Mouse (Mus musculus) lung, adult 2 months (tissue): ENCODE data around the gene Sycp3. TPM values are rescaled to one million over a fixed set of nuclear protein-coding genes. Genes with fewer than 3 reads are reported as not detected.
"Not testable (repeated sequence)": the region's sequence is repeated elsewhere in the genome, so short reads cannot be mapped to it uniquely, and the experiment has no call there.

ENCODE experiments used
- DNase-seq: peaks from one replicate; pipeline ENCODE4 v3.0.0; 2022
- H3K4me1 ChIP-seq: fragments of 200-500 bp; 2 replicates; pipeline ENCODE4 v1.6.1; 2011; ENCODE audit warnings: low read length; ENCODE audit not compliant: control insufficient read depth, insufficient read depth
- H3K4me3 ChIP-seq: fragments of 200-500 bp; replicated peaks from 2 replicates; pipeline ENCODE3; 2011; ENCODE audit warnings: low read depth, mild to moderate bottlenecking, control low read depth, low read length; ENCODE audit errors: extremely low read depth
- CTCF ChIP-seq: fragments of 200-500 bp; IDR thresholded peaks from 2 replicates; pipeline ENCODE4 v1.5.1; 2011; ENCODE audit warnings: mild to moderate bottlenecking, low read length, control low read depth; ENCODE audit not compliant: insufficient read depth
- POLR2A ChIP-seq: fragments of 200-500 bp; IDR thresholded peaks from 2 replicates; pipeline ENCODE4 v1.6.1; 2011; ENCODE audit warnings: low read depth, mild to moderate bottlenecking, control low read depth, low read length, borderline replicate concordance; ENCODE audit errors: extremely low read depth
- WGBS: fragments of 180-500 bp; shearing (Covaris S2); methylation state at CpG from one replicate; pipeline ENCODE4 v1.1.7; 2018; 5-methylcytosine and 5-hydroxymethylcytosine counted together
- polyA plus RNA-seq: library from polyadenylated mRNA; depleted of rRNA; stranded (reverse); fragments of >200 nt; gene quantifications from 2 replicates; pipeline ENCODE4 v1.2.3, GENCODE M21; 2012

Sycp3 gene
- polyA plus RNA-seq, 1 experiment: not detected

- WGBS: 70% methylated on average over 6 of the region's 6 CpGs
- H3K4me1 ChIP-seq: no peaks in the 10 kb centered on the region
- no peak overlapping the region for H3K4me3 ChIP-seq
- DNase-seq: no peak
- TF ChIP-seq POLR2A (no peak), CTCF (no peak)
These were observed 7.4 kb upstream of the Sycp3 start for GRCm38 (mm10) chr10:88451990-88452389.

- TF ChIP-seq CTCF (no peak), POLR2A (no peak)
- WGBS: 35% methylated on average over 6 of the region's 6 CpGs
- no peaks in the 10 kb centered on the region for H3K4me1 ChIP-seq
- H3K4me3 ChIP-seq: no peak overlapping the region
- no peak for DNase-seq
These were observed 1.6 kb upstream of the Sycp3 start for GRCm38 (mm10) chr10:88457816-88458215.

- no peak for TF ChIP-seq CTCF
- no peak for TF ChIP-seq POLR2A
- DNase-seq: no peak
- Histone ChIP-seq H3K4me3 (no peak overlapping the region), H3K4me1 (no peaks in the 10 kb centered on the region)
- WGBS: 77% methylated on average over 18 of the region's 18 CpGs
These were observed 902 bp downstream of the Sycp3 start for GRCm38 (mm10) chr10:88460122-88460820.

DNA sequence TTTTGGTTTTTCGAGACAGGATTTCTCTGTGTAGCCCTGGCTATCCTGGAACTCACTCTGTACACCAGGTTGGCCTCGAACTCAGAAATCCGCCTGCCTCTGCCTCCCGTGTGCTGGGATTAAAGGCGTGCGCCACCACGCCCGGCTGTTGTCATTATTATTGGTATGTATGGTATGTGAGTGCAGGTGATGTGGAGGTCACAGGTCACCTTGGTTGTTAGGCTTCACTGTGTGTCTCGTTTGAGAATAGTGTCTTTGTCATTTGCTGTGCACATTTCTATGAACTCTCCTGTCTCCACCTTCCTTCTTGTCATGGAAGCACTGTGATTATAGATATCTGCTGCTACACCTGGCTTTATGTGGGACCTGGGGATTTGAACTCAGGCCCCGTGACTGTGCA, 23.5 kb downstream of the Sycp3 start:
- DNase-seq, H3K4me1 ChIP-seq, H3K4me3 ChIP-seq: not testable (repeated sequence)
- WGBS: 90% methylated on average over 10 of the region's 10 CpGs

DNA sequence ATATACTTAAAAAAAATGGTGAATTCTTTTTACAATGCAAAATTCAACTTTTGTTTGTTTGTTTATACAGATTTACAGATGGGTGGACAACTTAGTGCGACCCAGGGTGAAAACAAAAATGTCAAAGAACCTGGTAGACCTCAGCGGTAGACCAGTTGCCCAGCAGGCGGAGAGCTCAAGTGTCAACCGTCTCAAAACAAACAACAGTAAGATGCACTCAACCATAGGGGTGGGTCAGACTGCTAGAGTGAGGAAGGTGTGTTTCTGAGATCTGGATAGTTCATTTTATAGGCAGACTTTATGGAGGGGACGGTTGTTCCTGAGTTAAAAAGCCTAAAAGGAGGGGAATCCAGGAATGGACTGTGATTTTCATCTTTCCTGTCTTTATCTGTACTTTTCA, 29.3 kb downstream of the Sycp3 start:
- no peak for DNase-seq
- 68% methylated on average over 5 of the region's 5 CpGs for WGBS
- TF ChIP-seq CTCF (no peak), POLR2A (no peak)
- Histone ChIP-seq H3K4me1 (no peaks in the 10 kb centered on the region; the same call in 1 of the 2 replicates), H3K4me3 (no peak overlapping the region)

GRCm38 (mm10) chr10:88491632-88492031, 32.3 kb downstream of the Sycp3 start:
- DNase-seq: no peak
- Histone ChIP-seq H3K4me3 (no peak overlapping the region), H3K4me1 (no peaks in the 10 kb centered on the region; the same call in 1 of the 2 replicates)
- TF ChIP-seq CTCF (0 out of 2 replicates have a peak, but pooled peaks have one; percentile 5), POLR2A (no peak)
- WGBS: 47% methylated on average over 7 of the region's 7 CpGs

- 70% methylated on average over 8 of the region's 8 CpGs for WGBS
These were observed 33.3 kb downstream of the Sycp3 start for GRCm38 (mm10) chr10:88492658-88493057.

DNA sequence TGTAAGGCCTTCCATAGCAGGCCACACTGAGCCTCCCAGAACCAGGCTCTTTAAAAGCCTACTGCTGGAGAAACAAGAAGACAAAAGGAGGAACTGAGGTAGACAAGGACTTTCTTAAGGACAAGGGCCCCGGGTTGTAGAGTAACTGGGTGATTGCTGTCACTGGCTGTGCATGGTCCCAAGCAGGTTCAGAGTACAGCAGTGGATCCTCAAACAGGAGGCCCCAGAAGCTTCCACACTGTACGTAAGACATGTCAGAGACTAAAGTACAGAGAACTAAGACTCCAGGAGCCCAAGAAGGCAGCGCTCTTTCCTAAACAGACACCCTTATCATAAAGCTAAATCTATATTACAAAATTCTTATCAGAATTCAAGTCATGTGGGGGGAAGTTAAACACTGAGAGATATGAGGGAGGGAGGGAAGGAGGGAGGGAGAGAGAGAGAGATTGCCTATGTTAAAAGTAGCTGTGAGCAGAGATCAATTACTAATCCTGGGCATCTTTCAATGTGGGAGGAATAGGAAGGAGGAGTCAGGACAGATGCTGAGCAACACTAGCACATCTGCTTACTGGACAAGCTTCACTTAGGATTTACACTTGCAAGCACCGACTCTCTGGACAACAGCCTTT, 35.7 kb downstream of the Sycp3 start:
- TF ChIP-seq POLR2A (no peak), CTCF (no peak)
- H3K4me1 ChIP-seq: no peaks in the 10 kb centered on the region; the same call in 1 of the 2 replicates
- H3K4me3 ChIP-seq: no peak overlapping the region
- no peak for DNase-seq
- 64% methylated on average over 4 of the region's 4 CpGs for WGBS

More at GRCm38 (mm10) chr10:88492658-88493057, 33.3 kb downstream of the Sycp3 start:
- Histone ChIP-seq H3K4me3 (no peak overlapping the region), H3K4me1 (no peaks in the 10 kb centered on the region; the same call in 1 of the 2 replicates)
- no peak for DNase-seq
- TF ChIP-seq CTCF (no peak), POLR2A (no peak)

DNA sequence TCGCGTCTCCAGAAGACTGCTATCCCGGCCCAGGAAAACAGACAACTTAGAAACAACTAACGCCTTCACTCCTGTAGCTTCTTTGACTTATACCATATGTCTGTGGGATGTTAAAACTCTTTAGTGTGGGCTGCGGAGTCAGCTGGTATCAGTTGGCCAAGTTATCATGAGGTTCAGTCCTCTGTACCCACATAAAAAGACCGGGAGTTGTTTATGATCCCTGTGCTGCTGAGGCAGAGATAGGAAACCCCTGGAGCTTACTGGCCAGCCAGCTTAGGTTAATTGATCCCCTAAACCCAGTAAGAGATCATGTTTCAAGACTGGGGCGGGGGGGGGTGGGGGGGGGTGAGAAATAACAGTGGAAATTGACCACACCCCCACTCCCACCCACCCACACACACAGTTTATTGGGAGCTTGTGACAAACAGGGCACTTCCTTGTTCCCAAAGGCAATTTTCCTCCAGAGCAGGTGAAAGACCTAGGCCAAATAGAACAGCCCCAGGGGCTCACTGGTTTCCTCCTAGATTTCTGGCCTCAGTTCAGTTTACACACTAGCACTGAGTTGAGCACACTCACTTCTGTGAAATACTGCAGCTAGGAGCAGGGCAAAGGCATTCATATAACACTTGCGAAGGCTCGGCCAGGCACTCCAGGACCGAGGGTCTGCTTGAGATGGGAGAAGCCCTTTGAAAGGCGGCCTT, 37.6 kb downstream of the Sycp3 start:
- 68% methylated on average over 11 of the region's 11 CpGs for WGBS
- H3K4me3 ChIP-seq: no peak overlapping the region
- TF ChIP-seq CTCF (no peak), POLR2A (no peak)

DNA sequence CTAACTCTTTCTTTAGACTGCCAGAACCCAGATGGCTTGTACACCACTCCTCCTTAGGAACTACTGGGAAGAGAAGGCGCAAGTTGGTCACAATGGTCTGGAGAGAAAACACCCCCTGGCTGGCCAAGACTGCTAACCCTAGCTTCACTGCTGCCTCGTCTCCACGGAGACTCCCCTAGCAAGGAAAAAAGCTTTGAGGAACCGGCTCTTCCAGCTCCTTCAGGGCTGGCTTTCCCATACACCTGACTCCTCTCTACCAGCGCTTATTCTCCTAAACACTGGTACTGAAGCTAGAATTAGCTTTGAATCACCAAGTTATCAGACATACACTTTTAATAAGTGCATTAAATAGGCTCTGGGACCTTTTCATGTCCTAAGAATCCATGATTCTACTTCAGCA, 40.6 kb downstream of the Sycp3 start:
- no peak overlapping the region for H3K4me3 ChIP-seq
- 67% methylated on average over 5 of the region's 5 CpGs for WGBS
- DNase-seq: no peak
- peaks cover 7% of the 10 kb centered on the region for H3K4me1 ChIP-seq
- TF ChIP-seq POLR2A (no peak), CTCF (no peak)

More for the DNA sequence above, 37.6 kb downstream of the Sycp3 start:
- no peaks in the 10 kb centered on the region; the same call in 1 of the 2 replicates for H3K4me1 ChIP-seq
- no peak for DNase-seq
